Mouse (Mus musculus) CH12.LX (cell line): Measurements from ENCODE around the gene Msmb. TPM values are rescaled to one million over a fixed set of nuclear protein-coding genes. Genes with fewer than 3 reads are reported as not detected.

Experiments used
- DNase-seq: peaks from one replicate; pipeline ENCODE4 v3.0.0-alpha.2; 2013; ENCODE audit errors: extremely low read depth
- H3K27ac ChIP-seq: 2 replicates; pipeline ENCODE4 v1.5.1; 2012; ENCODE audit warnings: low read depth, mild to moderate bottlenecking, control low read depth, moderate library complexity; ENCODE audit not compliant: insufficient read depth
- H3K27me3 ChIP-seq: replicated peaks from 2 replicates; pipeline ENCODE3; 2012; ENCODE audit warnings: inconsistent platforms
- H3K36me3 ChIP-seq, 2 experiments: replicated peaks in 1 of 2; 2 replicates each; pipeline versions ENCODE3 to v1.6.1; 2012; ENCODE audit warnings: inconsistent platforms in 1 of 2, low read length in 1 of 2, mild to moderate bottlenecking in 1 of 2, mixed read lengths in 1 of 2, moderate library complexity in 1 of 2; ENCODE audit not compliant: control insufficient read depth in 1 of 2, insufficient read depth in 1 of 2
- H3K4me1 ChIP-seq, 2 experiments: 2 replicates each; pipeline ENCODE4 v1.6.1; 2012; ENCODE audit warnings: inconsistent platforms in 1 of 2, moderate library complexity in 1 of 2; ENCODE audit not compliant: insufficient read depth in 2 of 2, control insufficient read depth in 1 of 2
- H3K4me2 ChIP-seq: 2 replicates; pipeline ENCODE4 v1.6.1; 2012; ENCODE audit warnings: low read depth, mild to moderate bottlenecking, control low read depth; ENCODE audit not compliant: poor library complexity, insufficient read depth, severe bottlenecking
- H3K4me3 ChIP-seq, 3 experiments: fragments of 150-350 bp in 1 of 3; sonication (generic) in 1 of 3; replicated peaks in 1 of 3; 2 replicates each; pipeline versions ENCODE3 to v1.5.1; 2011 to 2012; ENCODE audit warnings: low read depth in 2 of 3, low read length in 2 of 3, mild to moderate bottlenecking in 2 of 3, moderate library complexity in 2 of 3, control low read depth in 1 of 3, improper control_type of control experiment in 1 of 3, inconsistent platforms in 1 of 3, mixed read lengths in 1 of 3; ENCODE audit not compliant: poor library complexity in 1 of 3
- H3K79me2 ChIP-seq: replicated peaks from 2 replicates; pipeline ENCODE4 v1.6.1; 2012; ENCODE audit warnings: mild to moderate bottlenecking, moderate library complexity; ENCODE audit not compliant: control insufficient read depth, poor library complexity, insufficient read depth, severe bottlenecking; ENCODE audit errors: extremely low read depth
- H3K9ac ChIP-seq: 2 replicates; pipeline ENCODE4 v1.6.1; 2012; ENCODE audit warnings: low read depth, mild to moderate bottlenecking, control low read depth, moderate library complexity; ENCODE audit not compliant: insufficient read depth
- H3K9me3 ChIP-seq: replicated peaks from 2 replicates; pipeline ENCODE3; 2012; ENCODE audit warnings: low read length, inconsistent platforms, mixed read lengths
- BHLHE40 ChIP-seq: IDR thresholded peaks from 2 replicates; pipeline ENCODE4 v1.6.1; 2011; ENCODE audit warnings: mild to moderate bottlenecking, low read depth, low read length, improper control_type of control experiment
- CHD2 ChIP-seq: IDR thresholded peaks from 2 replicates; pipeline ENCODE4 v1.6.1; 2011; ENCODE audit warnings: low read length, improper control_type of control experiment
- CTCF ChIP-seq, 2 experiments: IDR thresholded peaks in 1 of 2; conservative IDR thresholded peaks in 1 of 2; 2 replicates each; pipeline ENCODE4 v1.5.1; 2011 to 2012; ENCODE audit warnings: low read depth in 2 of 2, low read length in 2 of 2, improper control_type of control experiment in 1 of 2, inconsistent platforms in 1 of 2, mild to moderate bottlenecking in 1 of 2, moderate library complexity in 1 of 2
- E2F4 ChIP-seq: IDR thresholded peaks from 2 replicates; pipeline ENCODE4 v1.6.1; 2011; ENCODE audit warnings: low read depth, low read length, improper control_type of control experiment; ENCODE audit not compliant: insufficient replicate concordance
- EP300 ChIP-seq: IDR thresholded peaks from 2 replicates; pipeline ENCODE4 v1.6.1; 2011; ENCODE audit warnings: low read length, improper control_type of control experiment
- ETS1 ChIP-seq: conservative IDR thresholded peaks from 2 replicates; pipeline ENCODE4 v1.6.1; 2012; ENCODE audit warnings: low read depth, mild to moderate bottlenecking, inconsistent platforms, low read length, improper control_type of control experiment, moderate library complexity
- GABPA ChIP-seq: IDR thresholded peaks from 2 replicates; pipeline ENCODE4 v1.6.1; 2012; ENCODE audit warnings: low read depth, low read length, improper control_type of control experiment, inconsistent platforms; ENCODE audit not compliant: insufficient replicate concordance
- HCFC1 ChIP-seq: IDR thresholded peaks from 2 replicates; pipeline ENCODE4 v1.6.1; 2012; ENCODE audit warnings: low read depth, mild to moderate bottlenecking, inconsistent platforms, low read length, improper control_type of control experiment
- IRF4 ChIP-seq: IDR thresholded peaks from 2 replicates; pipeline ENCODE4 v1.6.1; 2014; ENCODE audit warnings: low read depth, mild to moderate bottlenecking, inconsistent platforms, low read length, improper control_type of control experiment
- MAFK ChIP-seq: IDR thresholded peaks from 2 replicates; pipeline ENCODE4 v1.6.1; 2011; ENCODE audit warnings: low read length, improper control_type of control experiment; ENCODE audit not compliant: insufficient replicate concordance
- MAX ChIP-seq: IDR thresholded peaks from 2 replicates; pipeline ENCODE4 v1.6.1; 2011; ENCODE audit warnings: low read length, improper control_type of control experiment
- MAZ ChIP-seq: IDR thresholded peaks from 2 replicates; pipeline ENCODE4 v1.6.1; 2012; ENCODE audit warnings: low read depth, mild to moderate bottlenecking, inconsistent platforms, low read length, improper control_type of control experiment, moderate library complexity
- MEF2A ChIP-seq: IDR thresholded peaks from 2 replicates; pipeline ENCODE4 v1.6.1; 2014; ENCODE audit warnings: low read depth, mild to moderate bottlenecking, inconsistent platforms, low read length, improper control_type of control experiment, borderline replicate concordance
- MXI1 ChIP-seq: IDR thresholded peaks from 2 replicates; pipeline ENCODE4 v1.6.1; 2011; ENCODE audit warnings: mild to moderate bottlenecking, low read depth, low read length, improper control_type of control experiment
- MYC ChIP-seq: IDR thresholded peaks from 2 replicates; pipeline ENCODE4 v1.6.1; 2011; ENCODE audit warnings: low read depth, mild to moderate bottlenecking, improper control_type of control experiment, low read length
- PAX5 ChIP-seq: IDR thresholded peaks from 2 replicates; pipeline ENCODE4 v1.6.1; 2012; ENCODE audit warnings: low read length, inconsistent platforms, mixed read lengths
- POLR2A ChIP-seq: IDR thresholded peaks from 2 replicates; pipeline ENCODE4 v1.6.1; 2011; ENCODE audit warnings: low read depth, mild to moderate bottlenecking, improper control_type of control experiment, low read length
- POLR2AphosphoS2 ChIP-seq: IDR thresholded peaks from 2 replicates; pipeline ENCODE4 v1.6.1; 2011; ENCODE audit warnings: low read depth, low read length, improper control_type of control experiment
- RAD21 ChIP-seq: IDR thresholded peaks from 2 replicates; pipeline ENCODE4 v1.6.1; 2011; ENCODE audit warnings: low read depth, mild to moderate bottlenecking, low read length, improper control_type of control experiment, moderate library complexity
- RCOR1 ChIP-seq: conservative IDR thresholded peaks from 2 replicates; pipeline ENCODE4 v1.6.1; 2012; ENCODE audit warnings: low read depth, mild to moderate bottlenecking, inconsistent platforms, low read length, improper control_type of control experiment
- SMC3 ChIP-seq: IDR thresholded peaks from 2 replicates; pipeline ENCODE4 v1.6.1; 2011; ENCODE audit warnings: low read depth, low read length, improper control_type of control experiment
- TCF12 ChIP-seq: IDR thresholded peaks from 2 replicates; pipeline ENCODE4 v1.6.1; 2014; ENCODE audit warnings: low read depth, mild to moderate bottlenecking, inconsistent platforms, low read length, improper control_type of control experiment
- USF1 ChIP-seq: IDR thresholded peaks from 2 replicates; pipeline ENCODE4 v1.6.1; 2014; ENCODE audit warnings: low read depth, mild to moderate bottlenecking, inconsistent platforms, low read length, improper control_type of control experiment
- USF2 ChIP-seq: conservative IDR thresholded peaks from 2 replicates; pipeline ENCODE4 v1.6.1; 2011; ENCODE audit warnings: low read depth, low read length, improper control_type of control experiment
- ZC3H11A ChIP-seq: IDR thresholded peaks from 2 replicates; pipeline ENCODE4 v1.6.1; 2012; ENCODE audit warnings: low read depth, mild to moderate bottlenecking, inconsistent platforms, low read length, improper control_type of control experiment
- ZKSCAN1 ChIP-seq: IDR thresholded peaks from 2 replicates; pipeline ENCODE4 v1.6.1; 2012; ENCODE audit warnings: low read depth, inconsistent platforms, low read length, improper control_type of control experiment, borderline replicate concordance
- ZMIZ1 ChIP-seq: IDR thresholded peaks from 2 replicates; pipeline ENCODE4 v1.6.1; 2012; ENCODE audit warnings: low read depth, mild to moderate bottlenecking, inconsistent platforms, low read length, improper control_type of control experiment
- ZNF384 ChIP-seq: IDR thresholded peaks from 2 replicates; pipeline ENCODE4 v1.6.1; 2012; ENCODE audit warnings: low read depth, low read length, improper control_type of control experiment, inconsistent platforms
- dilution Hi-C: fragments of 300-500 bp; cut with MboI; formaldehyde crosslinking; loops from 2 replicates; pipeline ENCODE4 v1.14.3; 2020; ENCODE audit warnings: low sequenced_read_pairs; ENCODE audit not compliant: extremely low pct_unique_long_range_greater_than_20kb, extremely low pct_ligation_motif_present
- in situ Hi-C: fragments of 300-500 bp; cut with MboI; formaldehyde crosslinking; loops from 3 replicates; pipeline ENCODE4 v1.14.3; 2019; ENCODE audit warnings: low sequenced_read_pairs, low pct_ligation_motif_present, low pct_unique_long_range_greater_than_20kb, mixed read lengths
- polyA plus RNA-seq: library from polyadenylated mRNA; unstranded; fragments of >175 nt; gene quantifications from 2 replicates; pipeline ENCODE4 v1.2.1, GENCODE M21; 2012; ENCODE audit warnings: low read depth; ENCODE audit not compliant: insufficient read length
- total RNA-seq, 2 experiments: library from RNA; depleted of rRNA; stranded (reverse); fragments of 300-350 nt in 1 of 2; fragments of >200 nt in 1 of 2; gene quantifications; 2 replicates each; pipeline ENCODE4 v1.2.3; 2012 to 2014

Msmb gene
- total and polyA plus RNA-seq, 3 experiments, result not detected

DNA sequence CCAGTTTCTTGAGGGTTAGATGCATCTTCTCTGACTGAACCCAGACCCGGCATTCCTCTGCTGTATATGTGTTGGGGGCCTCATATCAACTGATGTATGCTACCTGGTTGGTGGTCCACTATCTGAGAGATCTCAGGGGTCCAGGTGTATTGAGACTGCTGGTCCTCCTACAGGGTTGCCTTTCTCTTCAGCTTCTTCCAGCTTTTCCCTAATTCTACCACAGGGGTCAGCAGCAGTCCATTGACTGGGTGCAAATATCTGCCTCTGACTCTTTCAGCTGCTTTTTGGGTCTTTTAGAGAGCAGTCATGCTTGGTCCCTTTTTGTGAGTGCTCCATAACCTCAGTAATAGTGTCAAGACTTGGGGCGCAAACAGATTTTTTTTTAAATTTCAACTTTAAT is 9.0 kb downstream of the Msmb start:
- Histone ChIP-seq H3K9ac (no peak overlapping the region), H3K36me3 (no peaks in the 10 kb centered on the region)
- TF ChIP-seq BHLHE40 (no peak), POLR2AphosphoS2 (no peak), USF2 (no peak), ZMIZ1 (no peak), MAFK (no peak), MAZ (no peak), GABPA (no peak), RAD21 (peak; percentile 48), SMC3 (no peak; the same call in 1 of the 2 replicates), MEF2A (no peak), TCF12 (no peak), CTCF (conservative IDR thresholded peaks at IDR 0.05 in 1 of 2, IDR thresholded peaks at IDR 0.05 in 1 of 2; ENCODE audit: low read depth in 2 of 2, low read length in 2 of 2) (peak in 1 of 2 experiments; percentile 46; a peak in 2 of 4 replicates), CHD2 (no peak)
- TF ChIP-seq, all 38 proteins: peak for 2
- dilution Hi-C loops, result no loop called here
- in situ Hi-C loops, result loop anchor here (5.0 kb wide), 1 partner anchor 36 kb away; no protein-coding TSS in a partner anchor
- H3K4me2 ChIP-seq, result no peak overlapping the region
- H3K9me3 ChIP-seq, result peaks cover 13% of the 10 kb centered on the region
- DNase-seq, result no peak
- no peak overlapping the region for H3K4me3 ChIP-seq
- H3K79me2 ChIP-seq, result no peaks in the 10 kb centered on the region
- H3K27me3 ChIP-seq, result no peaks in the 10 kb centered on the region
- H3K27ac ChIP-seq, result no peak overlapping the region
- no peaks in the 10 kb centered on the region for H3K4me1 ChIP-seq

DNA sequence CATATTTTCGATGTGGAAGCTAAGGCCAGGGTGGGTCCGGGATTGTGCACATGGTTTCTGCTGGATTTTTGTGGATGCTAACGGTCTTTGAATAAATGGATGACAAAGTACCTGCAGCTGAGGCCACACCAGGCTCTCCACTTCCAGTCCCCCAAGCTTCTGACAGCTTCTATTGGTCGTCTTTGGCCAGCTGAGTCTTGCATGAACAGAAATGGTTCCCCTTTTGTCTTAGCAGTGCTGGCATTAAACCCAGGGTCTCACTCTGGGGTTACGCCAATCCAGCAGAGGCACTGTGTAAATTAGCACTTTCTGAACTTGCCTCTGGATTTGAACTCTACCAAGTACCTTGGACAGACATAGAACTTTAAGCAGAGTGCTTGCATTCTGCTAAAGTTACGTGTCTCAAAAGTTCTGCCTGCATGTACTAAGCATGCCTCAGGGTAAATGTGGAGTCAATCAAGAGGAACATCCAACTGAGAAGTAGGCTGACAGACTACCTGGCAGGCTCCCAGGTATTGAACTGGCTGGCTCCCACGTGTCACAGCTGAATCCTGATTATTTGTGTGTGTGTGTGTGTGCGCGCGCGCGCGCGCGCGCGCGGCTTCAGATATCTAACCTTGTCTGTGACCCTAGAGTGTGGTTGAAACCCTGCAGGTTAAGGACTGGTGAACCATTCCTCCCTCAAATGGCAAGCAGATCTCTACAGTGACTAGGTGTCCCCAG is 10.6 kb downstream of the Msmb start:
- Histone ChIP-seq H3K9me3 (peaks cover 8% of the 10 kb centered on the region), H3K27ac (no peak overlapping the region), H3K4me3 (no peak overlapping the region), H3K36me3 (peaks cover 0 to 1% of the 10 kb centered on the region in 2 experiments), H3K4me1 (no peaks in the 10 kb centered on the region), H3K79me2 (no peaks in the 10 kb centered on the region), H3K4me2 (no peak overlapping the region), H3K9ac (no peak overlapping the region)
- in situ Hi-C loops, result loop anchor here (5.0 kb wide), 1 partner anchor 35 kb away; no protein-coding TSS in a partner anchor
- dilution Hi-C loops, result no loop called here
- DNase-seq, result no peak
- TF ChIP-seq MXI1 (no peak), POLR2AphosphoS2 (no peak), ETS1 (no peak), USF1 (no peak), SMC3 (no peak), PAX5 (no peak), EP300 (no peak), RCOR1 (no peak), POLR2A (no peak), E2F4 (no peak), IRF4 (no peak), ZKSCAN1 (no peak), MYC (no peak), HCFC1 (no peak), ZC3H11A (no peak), BHLHE40 (no peak), ZNF384 (no peak), MAX (no peak), MEF2A (no peak)
- TF ChIP-seq, all 38 proteins: peak for 0
- no peaks in the 10 kb centered on the region for H3K27me3 ChIP-seq
